Mouse (Mus musculus): ENCODE data around the gene Fxyd3. TPM values are rescaled to one million over a fixed set of nuclear protein-coding genes. Genes with fewer than 3 reads are reported as not detected.

Fxyd3 gene
- polyA plus RNA-seq, 1 experiment, result 0.01 TPM

DNA sequence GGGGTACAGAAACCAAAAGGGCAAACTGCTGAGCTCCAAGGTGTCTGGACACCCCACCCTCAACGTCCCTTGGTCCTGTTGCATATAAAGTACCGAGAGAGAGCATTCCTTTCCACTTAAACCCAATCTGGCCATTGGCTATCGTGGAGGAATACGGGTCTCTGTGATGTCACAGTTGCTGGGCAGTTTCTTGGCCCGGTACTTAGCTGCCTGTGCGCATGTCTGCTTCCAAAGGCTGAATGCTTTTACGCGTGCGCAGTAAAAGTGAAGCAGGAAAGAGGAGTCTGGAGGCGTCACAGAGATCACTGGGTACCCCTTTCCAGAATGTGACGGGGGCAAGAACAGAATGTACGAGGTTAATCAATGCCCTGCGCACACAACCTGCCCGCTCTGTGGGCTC, 7.0 kb downstream of the Fxyd3 start:
- Histone ChIP-seq H3K4me2 (ENCODE audit: low read depth) (no peak overlapping the region), H3K4me3 (no peak overlapping the region), H3K27me3 (ENCODE audit: control insufficient read depth, insufficient read depth, insufficient read length) (peaks cover 11% of the 10 kb centered on the region), H3ac (ENCODE audit: control insufficient read depth, insufficient read length) (no peak overlapping the region), H3K79me2 (ENCODE audit: control insufficient read depth, insufficient read depth) (no peaks in the 10 kb centered on the region), H3K36me3 (ENCODE audit: control insufficient read depth, insufficient read depth) (no peaks in the 10 kb centered on the region)
- TF ChIP-seq MAX (IDR thresholded peaks at IDR 0.05; ENCODE audit: low read depth), result no peak
- no peak for TF ChIP-seq MYOG (IDR thresholded peaks at IDR 0.05; ENCODE audit: control insufficient read depth in 1 of 3, insufficient read depth in 1 of 3, insufficient read length in 2 of 3, low read depth in 2 of 3)
- no peak for TF ChIP-seq POLR2A (IDR thresholded peaks at IDR 0.05; ENCODE audit: insufficient read length, low read depth)
- TF ChIP-seq SRF (IDR thresholded peaks at IDR 0.05; ENCODE audit: control insufficient read depth, insufficient read length, low read depth), result no peak
- TF ChIP-seq USF1 (IDR thresholded peaks at IDR 0.05; ENCODE audit: low read depth), result no peak
- TF ChIP-seq MYOD1 (IDR thresholded peaks at IDR 0.05; ENCODE audit: control insufficient read depth in 1 of 3, insufficient read length in 2 of 3, low read depth in 2 of 3), result no peak
- no peak for TF ChIP-seq POLR2AphosphoS2 (IDR thresholded peaks at IDR 0.05; ENCODE audit: insufficient read length, low read depth)
- no peak for TF ChIP-seq TCF3 (IDR thresholded peaks at IDR 0.05; ENCODE audit: insufficient read length, low read depth)

GRCm38 (mm10) chr7:31067836-31068235, 8.7 kb downstream of the Fxyd3 start:
- Histone ChIP-seq H3K4me3 (no peak overlapping the region), H3ac (ENCODE audit: control insufficient read depth, insufficient read length) (no peak overlapping the region), H3K4me2 (ENCODE audit: low read depth) (no peak overlapping the region), H3K27me3 (ENCODE audit: control insufficient read depth, insufficient read depth, insufficient read length) (peaks cover 11% of the 10 kb centered on the region), H3K79me2 (ENCODE audit: control insufficient read depth, insufficient read depth) (no peaks in the 10 kb centered on the region), H3K36me3 (ENCODE audit: control insufficient read depth, insufficient read depth) (no peaks in the 10 kb centered on the region)
- TF ChIP-seq TCF12 (IDR thresholded peaks at IDR 0.05; ENCODE audit: insufficient read depth, poor library complexity, severe bottlenecking), result no peak
- TF ChIP-seq POLR2AphosphoS2 (IDR thresholded peaks at IDR 0.05; ENCODE audit: insufficient read length, low read depth), result no peak
- TF ChIP-seq USF1 (IDR thresholded peaks at IDR 0.05; ENCODE audit: low read depth), result no peak
- no peak for TF ChIP-seq MYOG (IDR thresholded peaks at IDR 0.05; ENCODE audit: control insufficient read depth in 1 of 3, insufficient read depth in 1 of 3, insufficient read length in 2 of 3, low read depth in 2 of 3)
- no peak for TF ChIP-seq MYOD1 (IDR thresholded peaks at IDR 0.05; ENCODE audit: control insufficient read depth in 1 of 3, insufficient read length in 2 of 3, low read depth in 2 of 3)
- no peak for TF ChIP-seq E2F4 (IDR thresholded peaks at IDR 0.05; ENCODE audit: insufficient read depth)

- no peaks in the 10 kb centered on the region for H3K36me3 ChIP-seq (ENCODE audit: control insufficient read depth, insufficient read depth)
- H3K79me2 ChIP-seq (ENCODE audit: control insufficient read depth, insufficient read depth), result no peaks in the 10 kb centered on the region
- TF ChIP-seq E2F4 (IDR thresholded peaks at IDR 0.05; ENCODE audit: insufficient read depth) (no peak), SRF (IDR thresholded peaks at IDR 0.05; ENCODE audit: control insufficient read depth, insufficient read length, low read depth) (no peak), TCF12 (IDR thresholded peaks at IDR 0.05; ENCODE audit: insufficient read depth, poor library complexity, severe bottlenecking) (no peak), MYOD1 (IDR thresholded peaks at IDR 0.05; ENCODE audit: control insufficient read depth in 1 of 3, insufficient read length in 2 of 3, low read depth in 2 of 3) (no peak)
- no peak overlapping the region for H3K4me2 ChIP-seq (ENCODE audit: low read depth)
- no peak overlapping the region for H3ac ChIP-seq (ENCODE audit: control insufficient read depth, insufficient read length)
- no peak overlapping the region for H3K4me3 ChIP-seq
- peaks cover 7% of the 10 kb centered on the region for H3K27me3 ChIP-seq (ENCODE audit: control insufficient read depth, insufficient read depth, insufficient read length)
These were observed 13.4 kb downstream of the Fxyd3 start for GRCm38 (mm10) chr7:31063074-31063560.

GRCm38 (mm10) chr7:31060621-31061010, 15.9 kb downstream of the Fxyd3 start:
- H3K4me2 ChIP-seq (ENCODE audit: low read depth), result no peak overlapping the region
- H3K4me3 ChIP-seq, result no peak overlapping the region
- no peak for TF ChIP-seq CEBPB (IDR thresholded peaks at IDR 0.05; ENCODE audit: insufficient read depth, poor library complexity, severe bottlenecking)
- TF ChIP-seq MYOD1 (IDR thresholded peaks at IDR 0.05; ENCODE audit: control insufficient read depth in 1 of 3, insufficient read length in 2 of 3, low read depth in 2 of 3), result no peak
- no peak for TF ChIP-seq TCF12 (IDR thresholded peaks at IDR 0.05; ENCODE audit: insufficient read depth, poor library complexity, severe bottlenecking)
- no peak for TF ChIP-seq SRF (IDR thresholded peaks at IDR 0.05; ENCODE audit: control insufficient read depth, insufficient read length, low read depth)
- no peak for TF ChIP-seq MAX (IDR thresholded peaks at IDR 0.05; ENCODE audit: low read depth)
- no peak for TF ChIP-seq POLR2A (IDR thresholded peaks at IDR 0.05; ENCODE audit: insufficient read length, low read depth)
- TF ChIP-seq USF1 (IDR thresholded peaks at IDR 0.05; ENCODE audit: low read depth), result no peak
- no peak for TF ChIP-seq TCF3 (IDR thresholded peaks at IDR 0.05; ENCODE audit: insufficient read length, low read depth)
- no peak for TF ChIP-seq MYOG (IDR thresholded peaks at IDR 0.05; ENCODE audit: control insufficient read depth in 1 of 3, insufficient read depth in 1 of 3, insufficient read length in 2 of 3, low read depth in 2 of 3)
- TF ChIP-seq POLR2AphosphoS2 (IDR thresholded peaks at IDR 0.05; ENCODE audit: insufficient read length, low read depth), result no peak
- TF ChIP-seq REST (IDR thresholded peaks at IDR 0.05; ENCODE audit: insufficient read depth, insufficient read length), result no peak
- no peak for TF ChIP-seq E2F4 (IDR thresholded peaks at IDR 0.05; ENCODE audit: insufficient read depth)
- no peaks in the 10 kb centered on the region for H3K36me3 ChIP-seq (ENCODE audit: control insufficient read depth, insufficient read depth)
- no peaks in the 10 kb centered on the region for H3K79me2 ChIP-seq (ENCODE audit: control insufficient read depth, insufficient read depth)
- H3K27me3 ChIP-seq (ENCODE audit: control insufficient read depth, insufficient read depth, insufficient read length), result no peaks in the 10 kb centered on the region
- H3ac ChIP-seq (ENCODE audit: control insufficient read depth, insufficient read length), result no peak overlapping the region

DNA sequence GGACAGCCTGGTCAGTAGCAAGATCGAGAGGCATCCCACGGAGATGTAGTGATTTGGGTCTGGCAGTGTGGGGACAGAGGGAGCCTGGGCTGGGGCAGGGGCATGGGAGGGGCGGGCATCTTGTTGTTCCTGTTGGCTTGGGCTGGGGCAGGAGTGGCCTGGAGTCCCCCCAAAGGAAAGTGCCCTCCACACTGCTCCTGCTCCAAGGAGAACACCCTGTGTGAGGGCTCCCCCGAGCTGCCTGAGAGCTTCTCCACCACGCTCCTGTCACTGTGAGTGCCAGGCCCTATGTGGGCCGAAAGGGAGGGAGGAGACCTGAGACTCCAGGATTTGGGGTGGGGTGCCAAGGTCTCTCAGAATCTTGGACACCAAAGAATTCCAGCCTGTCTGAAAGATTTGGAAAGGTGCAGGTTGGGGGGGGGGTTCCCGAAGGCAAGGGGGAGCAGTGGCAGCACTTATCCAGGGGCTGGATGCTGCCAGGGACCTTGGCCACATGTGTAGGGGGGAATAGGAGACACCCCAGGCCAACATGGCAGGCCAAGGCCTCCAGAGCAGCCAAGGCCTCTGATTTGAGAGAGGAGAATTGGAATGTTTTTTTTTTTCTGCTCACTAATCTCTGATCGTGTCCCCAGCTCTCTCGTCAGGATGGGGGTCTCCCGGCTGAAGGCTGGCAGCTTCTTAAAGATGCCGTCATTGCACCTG, 16.4 kb downstream of the Fxyd3 start:
- H3ac ChIP-seq (ENCODE audit: control insufficient read depth, insufficient read length), result no peak overlapping the region
- no peak for TF ChIP-seq TCF3 (IDR thresholded peaks at IDR 0.05; ENCODE audit: insufficient read length, low read depth)
- no peak for TF ChIP-seq MYOG (IDR thresholded peaks at IDR 0.05; ENCODE audit: control insufficient read depth in 1 of 3, insufficient read depth in 1 of 3, insufficient read length in 2 of 3, low read depth in 2 of 3)
- TF ChIP-seq POLR2A (IDR thresholded peaks at IDR 0.05; ENCODE audit: insufficient read length, low read depth), result no peak
- TF ChIP-seq TCF12 (IDR thresholded peaks at IDR 0.05; ENCODE audit: insufficient read depth, poor library complexity, severe bottlenecking), result no peak
- no peaks in the 10 kb centered on the region for H3K79me2 ChIP-seq (ENCODE audit: control insufficient read depth, insufficient read depth)
- no peak overlapping the region for H3K4me2 ChIP-seq (ENCODE audit: low read depth)
- H3K27me3 ChIP-seq (ENCODE audit: control insufficient read depth, insufficient read depth, insufficient read length), result no peaks in the 10 kb centered on the region
- H3K4me3 ChIP-seq, result no peak overlapping the region
- H3K36me3 ChIP-seq (ENCODE audit: control insufficient read depth, insufficient read depth), result no peaks in the 10 kb centered on the region
